Mouse (Mus musculus): ENCODE measurements around the gene Cox10.

DNA sequence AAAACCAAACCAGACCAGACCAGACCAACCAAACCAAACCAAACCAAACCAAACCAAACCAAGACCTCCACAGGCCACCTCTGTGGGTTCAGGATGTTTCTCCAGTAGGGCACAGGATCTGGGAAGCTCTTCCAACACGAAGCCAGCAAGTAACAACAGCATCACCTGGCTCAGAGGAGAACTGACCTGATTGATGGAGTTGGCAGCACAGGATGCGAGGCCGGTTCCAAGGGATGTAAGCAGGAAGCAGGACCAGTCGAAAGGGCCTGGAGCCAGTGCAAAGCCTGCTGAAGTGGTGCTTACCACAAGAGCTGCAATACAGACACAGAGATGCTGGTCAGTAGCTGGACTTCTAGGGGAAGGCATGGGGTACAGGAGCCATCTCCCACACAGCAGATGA is 34.2 kb downstream of the Cox10 start:
- no peak for TF ChIP-seq TAL1 (IDR thresholded peaks at IDR 0.05; ENCODE audit: low read length)
- no peak for TF ChIP-seq GATA1 (IDR thresholded peaks at IDR 0.05; ENCODE audit: low read length)
